Mouse (Mus musculus): ENCODE data around the gene Afmid.

- TF ChIP-seq CTCF (IDR thresholded peaks at IDR 0.05; ENCODE audit: extremely low read depth, insufficient read depth, low read length) = no peak
- no peak for TF ChIP-seq POLR2A (IDR thresholded peaks at IDR 0.05; ENCODE audit: extremely low read depth, insufficient read depth, low read length)
Observed at GRCm38 (mm10) chr11:117819095-117819494, 6.6 kb upstream of the Afmid start.
